Mouse (Mus musculus): ENCODE data around the gene Nrg3. TPM values are rescaled to one million over a fixed set of nuclear protein-coding genes. Genes with fewer than 3 reads are reported as not detected.

Nrg3 gene
- polyA plus RNA-seq, 1 experiment: not detected

- Histone ChIP-seq H3K27me3 (ENCODE audit: control insufficient read depth) (no peaks in the 10 kb centered on the region), H3K36me3 (ENCODE audit: control insufficient read depth) (no peaks in the 10 kb centered on the region), H3K9me3 (ENCODE audit: control insufficient read depth, low read length) (no peaks in the 10 kb centered on the region), H3K4me1 (ENCODE audit: control insufficient read depth) (no peaks in the 10 kb centered on the region), H3K4me3 (replicated peaks) (no peak overlapping the region)
- no peak for TF ChIP-seq TAL1 (IDR thresholded peaks at IDR 0.05; ENCODE audit: low read length)
- TF ChIP-seq GATA1 (IDR thresholded peaks at IDR 0.05; ENCODE audit: low read length): no peak
Observed at GRCm38 (mm10) chr14:38630114-38630513, 842.8 kb downstream of the Nrg3 start.

GRCm38 (mm10) chr14:38629671-38630070 is 843.2 kb downstream of the Nrg3 start:
- H3K36me3 ChIP-seq (ENCODE audit: control insufficient read depth): no peaks in the 10 kb centered on the region
- H3K9me3 ChIP-seq (ENCODE audit: control insufficient read depth, low read length): no peaks in the 10 kb centered on the region
- no peaks in the 10 kb centered on the region for H3K4me1 ChIP-seq (ENCODE audit: control insufficient read depth)
- no peaks in the 10 kb centered on the region for H3K27me3 ChIP-seq (ENCODE audit: control insufficient read depth)
- TF ChIP-seq TAL1 (IDR thresholded peaks at IDR 0.05; ENCODE audit: low read length): no peak
- TF ChIP-seq GATA1 (IDR thresholded peaks at IDR 0.05; ENCODE audit: low read length): no peak
- H3K4me3 ChIP-seq (replicated peaks): no peak overlapping the region

GRCm38 (mm10) chr14:38628862-38629619 is 843.8 kb downstream of the Nrg3 start:
- no peaks in the 10 kb centered on the region for H3K9me3 ChIP-seq (ENCODE audit: control insufficient read depth, low read length)
- H3K27me3 ChIP-seq (ENCODE audit: control insufficient read depth): no peaks in the 10 kb centered on the region
- TF ChIP-seq TAL1 (IDR thresholded peaks at IDR 0.05; ENCODE audit: low read length): no peak
- no peak for TF ChIP-seq GATA1 (IDR thresholded peaks at IDR 0.05; ENCODE audit: low read length)
- H3K4me3 ChIP-seq (replicated peaks): no peak overlapping the region
- no peaks in the 10 kb centered on the region for H3K36me3 ChIP-seq (ENCODE audit: control insufficient read depth)
- no peaks in the 10 kb centered on the region for H3K4me1 ChIP-seq (ENCODE audit: control insufficient read depth)

GRCm38 (mm10) chr14:38616969-38617368 is 855.9 kb downstream of the Nrg3 start:
- TF ChIP-seq GATA1 (IDR thresholded peaks at IDR 0.05; ENCODE audit: low read length): no peak
- no peak for TF ChIP-seq TAL1 (IDR thresholded peaks at IDR 0.05; ENCODE audit: low read length)
- Histone ChIP-seq H3K36me3 (ENCODE audit: control insufficient read depth) (no peaks in the 10 kb centered on the region), H3K27me3 (ENCODE audit: control insufficient read depth) (no peaks in the 10 kb centered on the region), H3K4me1 (ENCODE audit: control insufficient read depth) (no peaks in the 10 kb centered on the region), H3K4me3 (replicated peaks) (no peak overlapping the region), H3K9me3 (ENCODE audit: control insufficient read depth, low read length) (no peaks in the 10 kb centered on the region)

- Histone ChIP-seq H3K36me3 (ENCODE audit: control insufficient read depth) (no peaks in the 10 kb centered on the region), H3K4me1 (ENCODE audit: control insufficient read depth) (no peaks in the 10 kb centered on the region), H3K4me3 (replicated peaks) (no peak overlapping the region), H3K27me3 (ENCODE audit: control insufficient read depth) (no peaks in the 10 kb centered on the region), H3K9me3 (ENCODE audit: control insufficient read depth, low read length) (no peaks in the 10 kb centered on the region)
- TF ChIP-seq GATA1 (IDR thresholded peaks at IDR 0.05; ENCODE audit: low read length) (no peak), TAL1 (IDR thresholded peaks at IDR 0.05; ENCODE audit: low read length) (no peak)
Observed at GRCm38 (mm10) chr14:38597735-38598134, 875.2 kb downstream of the Nrg3 start.

- TF ChIP-seq GATA1 (IDR thresholded peaks at IDR 0.05; ENCODE audit: low read length) (no peak), TAL1 (IDR thresholded peaks at IDR 0.05; ENCODE audit: low read length) (no peak)
- Histone ChIP-seq H3K9me3 (ENCODE audit: control insufficient read depth, low read length) (no peaks in the 10 kb centered on the region), H3K4me1 (ENCODE audit: control insufficient read depth) (no peaks in the 10 kb centered on the region), H3K27me3 (ENCODE audit: control insufficient read depth) (no peaks in the 10 kb centered on the region), H3K4me3 (replicated peaks) (no peak overlapping the region), H3K36me3 (ENCODE audit: control insufficient read depth) (no peaks in the 10 kb centered on the region)
Observed at GRCm38 (mm10) chr14:38594297-38594696, 878.6 kb downstream of the Nrg3 start.

- H3K4me1 ChIP-seq (ENCODE audit: control insufficient read depth): no peaks in the 10 kb centered on the region
- H3K36me3 ChIP-seq (ENCODE audit: control insufficient read depth): no peaks in the 10 kb centered on the region
- no peaks in the 10 kb centered on the region for H3K27me3 ChIP-seq (ENCODE audit: control insufficient read depth)
- TF ChIP-seq GATA1 (IDR thresholded peaks at IDR 0.05; ENCODE audit: low read length) (no peak), TAL1 (IDR thresholded peaks at IDR 0.05; ENCODE audit: low read length) (no peak)
- H3K9me3 ChIP-seq (ENCODE audit: control insufficient read depth, low read length): no peaks in the 10 kb centered on the region
- H3K4me3 ChIP-seq (replicated peaks): no peak overlapping the region
Observed at GRCm38 (mm10) chr14:38576796-38577195, 896.1 kb downstream of the Nrg3 start.

- TF ChIP-seq GATA1 (IDR thresholded peaks at IDR 0.05; ENCODE audit: low read length): no peak
- TF ChIP-seq TAL1 (IDR thresholded peaks at IDR 0.05; ENCODE audit: low read length): no peak
- Histone ChIP-seq H3K9me3 (ENCODE audit: control insufficient read depth, low read length) (no peaks in the 10 kb centered on the region), H3K4me1 (ENCODE audit: control insufficient read depth) (no peaks in the 10 kb centered on the region), H3K36me3 (ENCODE audit: control insufficient read depth) (no peaks in the 10 kb centered on the region), H3K4me3 (replicated peaks) (no peak overlapping the region), H3K27me3 (ENCODE audit: control insufficient read depth) (no peaks in the 10 kb centered on the region)
Observed at GRCm38 (mm10) chr14:38568184-38568583, 904.7 kb downstream of the Nrg3 start.

GRCm38 (mm10) chr14:38566182-38566581 is 906.7 kb downstream of the Nrg3 start:
- Histone ChIP-seq H3K9me3 (ENCODE audit: control insufficient read depth, low read length) (no peaks in the 10 kb centered on the region), H3K27me3 (ENCODE audit: control insufficient read depth) (no peaks in the 10 kb centered on the region), H3K4me3 (replicated peaks) (no peak overlapping the region), H3K4me1 (ENCODE audit: control insufficient read depth) (no peaks in the 10 kb centered on the region), H3K36me3 (ENCODE audit: control insufficient read depth) (no peaks in the 10 kb centered on the region)
- no peak for TF ChIP-seq TAL1 (IDR thresholded peaks at IDR 0.05; ENCODE audit: low read length)
- TF ChIP-seq GATA1 (IDR thresholded peaks at IDR 0.05; ENCODE audit: low read length): no peak

- Histone ChIP-seq H3K27me3 (ENCODE audit: control insufficient read depth) (no peaks in the 10 kb centered on the region), H3K4me3 (replicated peaks) (no peak overlapping the region), H3K36me3 (ENCODE audit: control insufficient read depth) (no peaks in the 10 kb centered on the region), H3K9me3 (ENCODE audit: control insufficient read depth, low read length) (no peaks in the 10 kb centered on the region), H3K4me1 (ENCODE audit: control insufficient read depth) (no peaks in the 10 kb centered on the region)
- TF ChIP-seq GATA1 (IDR thresholded peaks at IDR 0.05; ENCODE audit: low read length): no peak
- no peak for TF ChIP-seq TAL1 (IDR thresholded peaks at IDR 0.05; ENCODE audit: low read length)
Observed at GRCm38 (mm10) chr14:38554636-38555035, 918.3 kb downstream of the Nrg3 start.

All from erythroblast, embryonic 14.5 days (primary cell).